Mouse (Mus musculus) liver, embryonic 14.5 days (tissue): ENCODE data around the gene Fam168b. TPM values are rescaled to one million over a fixed set of nuclear protein-coding genes. Genes with fewer than 3 reads are reported as not detected.

Experiments
- ATAC-seq: fragments of 200-750 bp; cut with Nextera tagmentation; 2 replicates; pipeline ENCODE4 v1.8.0; 2017; ENCODE audit warnings: moderate number of reproducible peaks, mild to moderate bottlenecking, moderate library complexity; ENCODE audit not compliant: insufficient read depth
- DNase-seq, 3 experiments: peaks; one replicate each; pipeline ENCODE4 v3.0.0-alpha.2; 2012 to 2013; ENCODE audit warnings: low read depth in 3 of 3, low spot score in 3 of 3
- H3K27ac ChIP-seq: fragments of 300-500 bp; sonication (generic); 2 replicates; pipeline ENCODE4 v1.5.1; 2014; ENCODE audit warnings: moderate library complexity, mild to moderate bottlenecking, control low read depth, inconsistent platforms
- H3K27me3 ChIP-seq: fragments of 300-500 bp; sonication (generic); 2 replicates; pipeline ENCODE4 v1.6.1; 2014; ENCODE audit warnings: mild to moderate bottlenecking, low read length, moderate library complexity; ENCODE audit not compliant: control insufficient read depth, insufficient read depth
- H3K36me3 ChIP-seq: fragments of 300-500 bp; sonication (generic); replicated peaks from 2 replicates; pipeline ENCODE4 v1.6.1; 2014; ENCODE audit warnings: low read depth; ENCODE audit not compliant: control insufficient read depth, insufficient read depth
- H3K4me1 ChIP-seq, 2 experiments: fragments of 200-500 bp in 1 of 2; fragments of 300-500 bp in 1 of 2; sonication (generic) in 1 of 2; replicated peaks; 2 replicates each; pipeline ENCODE4 v1.6.1; 2012 to 2014; ENCODE audit warnings: antibody characterized with exemption in 1 of 2, inconsistent platforms in 1 of 2, low read length in 1 of 2; ENCODE audit not compliant: control insufficient read depth in 2 of 2, insufficient read depth in 2 of 2
- H3K4me2 ChIP-seq: fragments of 300-500 bp; sonication (generic); 2 replicates; pipeline ENCODE4 v1.6.1; 2014; ENCODE audit warnings: low read depth, mild to moderate bottlenecking, control low read depth, moderate library complexity
- H3K4me3 ChIP-seq, 2 experiments: fragments of 200-500 bp in 1 of 2; fragments of 300-500 bp in 1 of 2; sonication (generic) in 1 of 2; 2 replicates each; pipeline ENCODE4 v1.5.1; 2012 to 2014; ENCODE audit warnings: low read depth in 2 of 2, low read length in 2 of 2, mild to moderate bottlenecking in 2 of 2, control low read depth in 1 of 2, inconsistent platforms in 1 of 2, moderate library complexity in 1 of 2; ENCODE audit not compliant: insufficient read depth in 1 of 2
- H3K9ac ChIP-seq: fragments of 300-500 bp; sonication (generic); replicated peaks from 2 replicates; pipeline ENCODE4 v1.6.1; 2014; ENCODE audit warnings: mild to moderate bottlenecking, control low read depth, moderate library complexity
- H3K9me3 ChIP-seq: fragments of 300-500 bp; sonication (generic); 2 replicates; pipeline ENCODE4 v1.6.1; 2016; ENCODE audit warnings: low read length, mixed read lengths; ENCODE audit not compliant: control insufficient read depth
- CTCF ChIP-seq: IDR thresholded peaks from 2 replicates; pipeline ENCODE4 v1.5.1; 2016; ENCODE audit warnings: antibody characterized with exemption, low read depth, control low read depth
- EP300 ChIP-seq: IDR thresholded peaks from 2 replicates; pipeline ENCODE4 v1.6.1; 2016; ENCODE audit warnings: antibody characterized with exemption, low read depth
- WGBS: fragments of 180-500 bp; shearing (Covaris S2); extraction: QIAGEN DNeasy Blood & Tissue Kit; methylation state at CpG from one replicate; pipeline ENCODE4 v1.1.7; 2014; ENCODE audit not compliant: insufficient replicate concordance; 5-methylcytosine and 5-hydroxymethylcytosine counted together
- polyA plus RNA-seq, 2 experiments: library from polyadenylated mRNA; depleted of rRNA in 1 of 2; stranded (reverse) in 1 of 2; unstranded in 1 of 2; fragments of >200 nt; fragmentation: Nextera tagmentation in 1 of 2; extraction: Ambion mirVana in 1 of 2; gene quantifications; 2 replicates each; pipeline versions ENCODE4 v1.2.1 to v1.2.3; 2012 to 2014

Gene Fam168b
- polyA plus RNA-seq, 2 experiments = 11.0 to 22.9 TPM

GRCm38 (mm10) chr1:34825909-34826308 is 17.0 kb downstream of the Fam168b start:
- Histone ChIP-seq H3K27ac (no peak overlapping the region), H3K27me3 (no peaks in the 10 kb centered on the region), H3K36me3 (peaks cover 8% of the 10 kb centered on the region), H3K4me2 (no peak overlapping the region), H3K4me1 (no peaks in the 10 kb centered on the region; a peak in 1 of 4 replicates), H3K9ac (no peak overlapping the region), H3K9me3 (no peaks in the 10 kb centered on the region), H3K4me3 (no peak overlapping the region)
- TF ChIP-seq CTCF (no peak), EP300 (no peak)
- 65% methylated on average over 9 of the region's 9 CpGs for WGBS
- ATAC-seq (no peak), DNase-seq (no peak)

GRCm38 (mm10) chr1:34824208-34824607 is 18.7 kb downstream of the Fam168b start:
- Histone ChIP-seq H3K9ac (no peak overlapping the region), H3K4me1 (no peaks in the 10 kb centered on the region; a peak in 1 of 4 replicates), H3K27me3 (no peaks in the 10 kb centered on the region), H3K9me3 (no peaks in the 10 kb centered on the region), H3K27ac (no peak overlapping the region), H3K36me3 (peaks cover 10% of the 10 kb centered on the region), H3K4me3 (no peak overlapping the region), H3K4me2 (no peak overlapping the region)
- 78% methylated on average over 8 of the region's 8 CpGs for WGBS
- TF ChIP-seq EP300 (no peak), CTCF (no peak)
- ATAC-seq (no peak), DNase-seq (no peak)

GRCm38 (mm10) chr1:34823353-34823752 is 19.5 kb downstream of the Fam168b start:
- no peak for TF ChIP-seq EP300
- TF ChIP-seq CTCF = no peak

GRCm38 (mm10) chr1:34822746-34823145 is 20.1 kb downstream of the Fam168b start:
- DNase-seq (no peak), ATAC-seq (no peak)
- Histone ChIP-seq H3K9ac (no peak overlapping the region), H3K36me3 (peaks cover 18% of the 10 kb centered on the region), H3K4me3 (no peak overlapping the region), H3K27me3 (no peaks in the 10 kb centered on the region), H3K4me1 (no peaks in the 10 kb centered on the region; a peak in 1 of 4 replicates), H3K4me2 (no peak overlapping the region), H3K9me3 (no peaks in the 10 kb centered on the region), H3K27ac (no peak overlapping the region)
- 81% methylated on average over 7 of the region's 7 CpGs for WGBS
- no peak for TF ChIP-seq EP300
- TF ChIP-seq CTCF = no peak

More at GRCm38 (mm10) chr1:34823353-34823752, 19.5 kb downstream of the Fam168b start:
- no peak for DNase-seq
- H3K9ac ChIP-seq = no peak overlapping the region
- no peak overlapping the region for H3K27ac ChIP-seq
- no peaks in the 10 kb centered on the region for H3K27me3 ChIP-seq
- H3K4me1 ChIP-seq = no peaks in the 10 kb centered on the region; a peak in 1 of 4 replicates
- H3K4me3 ChIP-seq = no peak overlapping the region
- H3K36me3 ChIP-seq = peaks cover 18% of the 10 kb centered on the region
- ATAC-seq = no peak
- H3K4me2 ChIP-seq = no peak overlapping the region
- WGBS = 73% methylated on average over 6 of the region's 6 CpGs
- no peaks in the 10 kb centered on the region for H3K9me3 ChIP-seq

GRCm38 (mm10) chr1:34822003-34822402 is 20.9 kb downstream of the Fam168b start:
- DNase-seq (no peak), ATAC-seq (no peak)
- Histone ChIP-seq H3K9ac (no peak overlapping the region), H3K36me3 (peaks cover 23% of the 10 kb centered on the region), H3K4me1 (no peaks in the 10 kb centered on the region; a peak in 1 of 4 replicates), H3K4me2 (no peak overlapping the region), H3K4me3 (no peak overlapping the region), H3K9me3 (no peaks in the 10 kb centered on the region), H3K27me3 (no peaks in the 10 kb centered on the region), H3K27ac (no peak overlapping the region)
- TF ChIP-seq CTCF = no peak
- no peak for TF ChIP-seq EP300
- WGBS = 75% methylated on average over 7 of the region's 7 CpGs
